Mouse (Mus musculus): ENCODE data around the gene Ccdc105. TPM values are rescaled to one million over a fixed set of nuclear protein-coding genes. Genes with fewer than 3 reads are reported as not detected.

Gene Ccdc105
- polyA plus RNA-seq (2015; fragmentation: Nextera tagmentation; extraction: Ambion mirVana): not detected in 2 replicates

DNA sequence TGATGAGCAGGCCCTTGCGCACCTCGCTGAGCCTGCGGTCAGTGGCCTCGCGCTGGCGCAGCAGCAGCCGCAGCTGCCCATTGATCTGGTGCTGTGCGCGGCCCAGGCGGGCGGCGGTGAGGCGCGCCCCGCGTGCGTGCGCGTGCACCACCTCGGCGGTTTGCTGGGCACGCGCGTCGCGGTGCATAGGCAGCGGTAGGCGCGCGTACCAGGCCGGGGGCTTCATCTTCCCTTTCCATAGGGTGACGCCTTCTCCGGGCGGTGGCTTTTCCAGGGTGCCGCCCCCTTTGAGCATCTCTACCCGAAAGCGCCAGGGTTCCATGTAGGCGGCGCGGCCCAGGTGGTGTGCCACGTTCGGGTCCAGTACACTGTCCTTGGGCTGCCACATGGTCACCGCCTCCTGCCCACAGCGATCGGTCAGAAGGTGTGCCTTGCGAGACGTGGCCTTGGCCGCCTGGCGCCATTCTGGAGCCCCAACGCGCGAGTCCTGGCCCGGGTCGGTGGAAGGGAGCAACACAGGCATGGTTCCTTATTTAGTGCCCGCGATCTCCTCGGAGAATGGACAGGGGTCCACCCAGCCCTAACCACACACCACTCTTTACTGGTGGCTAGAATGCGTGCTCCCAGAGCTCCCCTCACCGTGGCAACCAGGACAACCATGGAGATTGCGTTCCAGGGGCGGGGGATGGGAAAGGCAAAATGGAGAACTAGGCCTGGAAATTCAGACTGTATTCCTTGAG, at the start of gene Ccdc105:
Gene Ccdc105 (minus strand): TSS at position 614 of the 740 bp plus-strand sequence.

DNA sequence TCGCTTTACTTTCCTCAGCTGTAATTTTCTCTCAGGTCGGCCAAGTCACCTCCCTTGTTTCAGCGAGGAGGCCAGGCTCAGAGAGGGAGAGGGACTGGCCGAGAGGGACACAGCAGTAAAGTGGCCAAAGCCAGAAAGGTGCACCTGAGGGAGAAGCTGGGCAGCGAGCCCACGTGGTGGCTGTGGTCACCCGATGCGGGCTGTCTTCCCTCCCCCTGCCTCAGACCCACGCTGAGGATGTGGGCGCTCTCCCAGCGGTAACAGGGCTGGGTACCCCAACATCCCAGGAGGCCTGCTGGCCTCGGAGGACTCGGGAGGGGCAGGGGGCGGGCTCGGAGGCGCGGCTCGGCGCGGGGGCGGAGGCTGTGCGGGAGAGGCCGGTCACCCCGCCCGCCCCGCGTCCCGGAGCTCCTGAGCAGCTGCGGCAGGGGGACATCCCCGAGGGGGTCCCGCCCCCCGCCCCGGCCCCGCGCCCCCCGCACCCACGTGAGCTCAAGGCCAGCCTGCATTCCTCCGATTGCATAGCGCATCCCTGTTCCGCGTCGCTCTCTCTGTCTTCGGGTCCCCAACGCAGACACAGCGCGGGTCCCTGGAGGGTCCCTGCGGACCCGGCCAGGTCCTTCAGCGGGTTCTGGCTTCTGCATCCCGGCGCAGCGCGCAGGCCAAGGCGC, 27.3 kb upstream of the Ccdc105 start, which contains the start of gene Slc1a6:
Gene Slc1a6 (plus strand): TSS at position 516 of the 671 bp plus-strand sequence.

DNA sequence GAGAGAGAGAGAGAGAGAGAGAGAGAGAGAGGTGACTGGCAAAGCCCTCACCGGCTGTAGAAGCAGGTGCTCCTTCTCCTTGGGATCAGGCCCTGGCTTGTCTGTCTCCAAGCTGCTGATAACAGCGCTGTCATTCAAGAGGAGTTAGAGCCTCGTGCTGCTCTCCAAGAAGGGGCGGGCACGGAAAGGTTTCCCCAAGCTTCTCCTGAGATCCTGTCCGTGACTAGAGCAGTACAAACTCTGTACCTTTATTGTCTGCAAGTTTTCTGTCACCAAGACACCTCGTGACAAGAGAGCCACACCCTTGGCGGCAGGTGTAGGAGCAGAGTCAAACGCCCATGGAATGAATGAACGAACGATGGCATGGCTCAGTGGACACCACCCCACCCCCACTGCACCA, 34.8 kb downstream of the Ccdc105 start, which contains the start of gene Casp14:
Gene Casp14 (minus strand): TSS at position 239 of the 400 bp plus-strand sequence.

Other genes starting within 250 kb of the Ccdc105 start
- gene Olfr1358, start 235.6 kb downstream of the Ccdc105 start, polyA plus RNA-seq (2015; fragmentation: Nextera tagmentation; extraction: Ambion mirVana): not detected in 2 replicates
- 51.2 and 51.8 TPM in 2 replicates for gene Ilvbl, start 178.7 kb downstream of the Ccdc105 start, polyA plus RNA-seq (2015; fragmentation: Nextera tagmentation; extraction: Ambion mirVana)
- gene Syde1, start 161.1 kb downstream of the Ccdc105 start, polyA plus RNA-seq (2015; fragmentation: Nextera tagmentation; extraction: Ambion mirVana): 7.8 and 7.9 TPM in 2 replicates
- not detected in 2 replicates for gene Olfr1357, start 135.0 kb downstream of the Ccdc105 start, polyA plus RNA-seq (2015; fragmentation: Nextera tagmentation; extraction: Ambion mirVana)
- 8.4 TPM in 1 of 2 replicates, not detected in the other for gene Casp14, start 34.8 kb downstream of the Ccdc105 start, polyA plus RNA-seq (2015; fragmentation: Nextera tagmentation; extraction: Ambion mirVana)
- gene Slc1a6, start 27.4 kb upstream of the Ccdc105 start, polyA plus RNA-seq (2015; fragmentation: Nextera tagmentation; extraction: Ambion mirVana): 0.24 and 0.53 TPM in 2 replicates
- not detected in 2 replicates for gene Olfr1356, start 99.1 kb upstream of the Ccdc105 start, polyA plus RNA-seq (2015; fragmentation: Nextera tagmentation; extraction: Ambion mirVana)
- not detected in 2 replicates for gene Olfr1355, start 122.5 kb upstream of the Ccdc105 start, polyA plus RNA-seq (2015; fragmentation: Nextera tagmentation; extraction: Ambion mirVana)
- gene Olfr1354, start 160.1 kb upstream of the Ccdc105 start, polyA plus RNA-seq (2015; fragmentation: Nextera tagmentation; extraction: Ambion mirVana): not detected in 2 replicates
- not detected in 2 replicates for gene Olfr8, start 197.6 kb upstream of the Ccdc105 start, polyA plus RNA-seq (2015; fragmentation: Nextera tagmentation; extraction: Ambion mirVana)
- gene Olfr1353, start 210.2 kb upstream of the Ccdc105 start, polyA plus RNA-seq (2015; fragmentation: Nextera tagmentation; extraction: Ambion mirVana): not detected in 2 replicates
- not detected in 2 replicates for gene Olfr1352, start 228.0 kb upstream of the Ccdc105 start, polyA plus RNA-seq (2015; fragmentation: Nextera tagmentation; extraction: Ambion mirVana)

All from skeletal muscle tissue, postnatal 0 days (tissue).